12 mouse cellular contexts compared by ENCODE assay signal in genomic region chr12:101807400-101807799, GRCm38 (mm10). TPM values are rescaled to one million over a fixed set of nuclear protein-coding genes. Genes with fewer than 3 reads are reported as not detected.
DNase-seq lines count a peak whose midpoint lies in the region; ATAC-seq and TF ChIP-seq lines count a peak whose summit lies in the region.
"Had no signal": no experiment of that assay in that cellular context is flagged by ENCODE, and none has a peak within 500 bp of the region (broad histone marks: within the 10 kb centered on the region; RNA-seq: fewer than 3 reads in every experiment).

No protein-coding gene starts in this region.

- ATAC-seq in kidney, embryonic 14.5 days (ENCODE audit: low FRiP score, low TSS enrichment) = no peak
- no peak for ATAC-seq in forebrain, embryonic 15.5 days (replicated peaks)
- ATAC-seq: inflammation-experienced regulatory T-cells, adult 6 months; midbrain, embryonic 13.5 days had no signal

- no peaks in the 10 kb centered on the region for H3K9me3 ChIP-seq in kidney, embryonic 14.5 days (ENCODE audit: control insufficient read depth, low read length)
- H3K9me3 ChIP-seq in forebrain, embryonic 15.5 days = no peaks in the 10 kb centered on the region
- H3K9me3 ChIP-seq: G1E; midbrain, embryonic 13.5 days had no signal

- peak; percentile 31 for DNase-seq in kidney, adult 9 months
- DNase-seq in brain, embryonic 14.5 days (ENCODE audit: low read depth) = peak; percentile 13
- DNase-seq in heart, postnatal 25 days (ENCODE audit: low spot score) = peak; percentile 35
- peak; percentile 37 for DNase-seq in lung, postnatal 25 days (ENCODE audit: low spot score)
- no peak for DNase-seq in thymus, postnatal 10 days (ENCODE audit: low spot score in 2 of 2)
- DNase-seq in embryo, embryonic 9.5 days (ENCODE audit: extremely low spot score) = no peak

- intact Hi-C loops in heart, postnatal 25 days (cut with DNase I) = no loop called here

- H3K36me3 ChIP-seq in kidney, embryonic 14.5 days (ENCODE audit: control insufficient read depth, insufficient read depth, low read length) = no peaks in the 10 kb centered on the region
- no peaks in the 10 kb centered on the region for H3K36me3 ChIP-seq in forebrain, embryonic 15.5 days
- H3K36me3 ChIP-seq: G1E; midbrain, embryonic 13.5 days had no signal

- TF ChIP-seq POLR2A in brain, embryonic 14.5 days (IDR thresholded peaks at IDR 0.05; ENCODE audit: borderline replicate concordance, extremely low read depth, insufficient read depth, insufficient read length, poor library complexity, severe bottlenecking) = no peak

- no peak overlapping the region for H3K27ac ChIP-seq in kidney, embryonic 14.5 days (ENCODE audit: low read depth, low read length)
- no peak overlapping the region for H3K27ac ChIP-seq in forebrain, embryonic 15.5 days (replicated peaks)
- H3K27ac ChIP-seq: midbrain, embryonic 13.5 days had no signal

- no peak for TF ChIP-seq CTCF in brain, embryonic 14.5 days (IDR thresholded peaks at IDR 0.05; ENCODE audit: borderline replicate concordance, extremely low read depth, insufficient read depth, insufficient read length)

- no peaks in the 10 kb centered on the region for H3K4me1 ChIP-seq in kidney, embryonic 14.5 days (ENCODE audit: control insufficient read depth, insufficient read depth, low read length)
- no peaks in the 10 kb centered on the region for H3K4me1 ChIP-seq in forebrain, embryonic 15.5 days
- H3K4me1 ChIP-seq: midbrain, embryonic 13.5 days had no signal

- no peak overlapping the region for H3K4me2 ChIP-seq in kidney, embryonic 14.5 days (replicated peaks; ENCODE audit: low read depth, low read length)
- H3K4me2 ChIP-seq in forebrain, embryonic 15.5 days (replicated peaks) = no peak overlapping the region
- H3K4me2 ChIP-seq: midbrain, embryonic 13.5 days had no signal

- 82% methylated on average over 2 of the region's 2 CpGs for WGBS in kidney, embryonic 14.5 days
- 39% methylated on average over 2 of the region's 2 CpGs for WGBS in forebrain, embryonic 15.5 days

- no peaks in the 10 kb centered on the region for H3K27me3 ChIP-seq in kidney, embryonic 14.5 days (ENCODE audit: control insufficient read depth, insufficient read depth, low read length)
- H3K27me3 ChIP-seq in forebrain, embryonic 15.5 days = no peaks in the 10 kb centered on the region
- H3K27me3 ChIP-seq: midbrain, embryonic 13.5 days had no signal

- no peak overlapping the region for H3K4me3 ChIP-seq in kidney, embryonic 14.5 days (ENCODE audit: low read length)
- H3K4me3 ChIP-seq in forebrain, embryonic 15.5 days = no peak overlapping the region
- H3K4me3 ChIP-seq: midbrain, embryonic 13.5 days had no signal

- H3K9ac ChIP-seq in kidney, embryonic 14.5 days (ENCODE audit: low read depth, low read length) = no peak overlapping the region
- H3K9ac ChIP-seq in forebrain, embryonic 15.5 days (replicated peaks) = no peak overlapping the region
- H3K9ac ChIP-seq: midbrain, embryonic 13.5 days had no signal

RNA-seq across cellular contexts. Expression of gene Fbln5, which starts 11.5 kb away (rescaled TPM):
- 36.2 and 51.3 TPM in 2 replicates for polyA plus RNA-seq in kidney, embryonic 14.5 days (2014; fragmentation: Nextera tagmentation; extraction: Ambion mirVana)
- 6.4 and 9.2 TPM in 2 replicates for polyA plus RNA-seq in brain, embryonic 14.5 days (2012; rRNA removed)
- 10 to 100 TPM; 26.2 to 28.3 TPM for total RNA-seq in heart, postnatal 25 days (2021)
- polyA plus RNA-seq in forebrain, embryonic 15.5 days (2015; fragmentation: Nextera tagmentation; extraction: Ambion mirVana) = 5.9 and 6.4 TPM in 2 replicates
- total RNA-seq: common myeloid progenitor, adult 5-6 weeks had no signal
- polyA plus RNA-seq: G1E; inflammation-experienced regulatory T-cells, adult 6 months had no signal

Comparison
In these comparisons a context has a peak if more than half of its experiments do, and no peak if none do; other contexts are left out.
1. DNase-seq: peak in kidney, adult 9 months (single experiment), brain, embryonic 14.5 days (single experiment), heart, postnatal 25 days (single experiment) and lung, postnatal 25 days (single experiment); none in thymus, postnatal 10 days (0 of 2) and embryo, embryonic 9.5 days (single experiment).